Mouse (Mus musculus) small intestine, adult 2 months (tissue): Measurements from ENCODE around the gene Odf2. TPM values are rescaled to one million over a fixed set of nuclear protein-coding genes. Genes with fewer than 3 reads are reported as not detected.
"Not testable (repeated sequence)": the region's sequence is repeated elsewhere in the genome, so short reads cannot be mapped to it uniquely, and the experiment has no call there.

ENCODE experiments used
- H3K27ac ChIP-seq: fragments of 200-500 bp; 2 replicates; pipeline ENCODE4 v1.5.1; 2012; ENCODE audit warnings: low read depth, low read length, control low read depth, inconsistent platforms; ENCODE audit not compliant: insufficient read depth
- H3K27me3 ChIP-seq: fragments of 200-500 bp; 2 replicates; pipeline ENCODE4 v1.6.1; 2012; ENCODE audit warnings: mild to moderate bottlenecking, moderate library complexity, low read length, inconsistent platforms; ENCODE audit not compliant: control insufficient read depth, insufficient read depth
- H3K36me3 ChIP-seq: fragments of 200-500 bp; 2 replicates; pipeline ENCODE4 v1.6.1; 2012; ENCODE audit warnings: mild to moderate bottlenecking, low read length, control low read depth, inconsistent platforms; ENCODE audit not compliant: control insufficient read depth, insufficient read depth
- H3K4me1 ChIP-seq: fragments of 200-500 bp; 2 replicates; pipeline ENCODE4 v1.6.1; 2012; ENCODE audit warnings: low read length, inconsistent platforms, mixed read lengths; ENCODE audit not compliant: control insufficient read depth, insufficient read depth, insufficient read length
- H3K4me3 ChIP-seq: fragments of 200-500 bp; 2 replicates; pipeline ENCODE4 v1.5.1; 2012; ENCODE audit warnings: low read depth, mild to moderate bottlenecking, control low read depth, inconsistent platforms, low read length, moderate library complexity
- CTCF ChIP-seq: fragments of 200-500 bp; IDR thresholded peaks from 2 replicates; pipeline ENCODE4 v1.5.1; 2012; ENCODE audit warnings: low read depth, mild to moderate bottlenecking, control low read depth, inconsistent platforms, low read length, moderate library complexity, mixed read lengths; ENCODE audit not compliant: insufficient replicate concordance, insufficient read length; ENCODE audit errors: extremely low read depth
- POLR2A ChIP-seq: fragments of 200-500 bp; IDR thresholded peaks from 2 replicates; pipeline ENCODE4 v1.6.1; 2012; ENCODE audit warnings: low read depth, mild to moderate bottlenecking, control low read depth, inconsistent platforms, low read length, moderate library complexity
- WGBS: fragments of 180-500 bp; shearing (Covaris S2); methylation state at CpG from one replicate; pipeline ENCODE4 v1.1.7; 2018; 5-methylcytosine and 5-hydroxymethylcytosine counted together
- polyA plus RNA-seq: library from polyadenylated mRNA; depleted of rRNA; stranded (reverse); fragments of >200 nt; gene quantifications from 2 replicates; pipeline ENCODE4 v1.2.3, GENCODE M21; 2012

The Odf2 gene
- polyA plus RNA-seq, 1 experiment: 14.0 TPM

- Histone ChIP-seq H3K4me3 (peak overlapping the region; percentile 97), H3K4me1 (peaks cover 14% of the 10 kb centered on the region), H3K36me3 (peaks cover 17% of the 10 kb centered on the region), H3K27me3 (no peaks in the 10 kb centered on the region), H3K27ac (peak overlapping the region; percentile 19; the same call in 1 of the 2 replicates)
- TF ChIP-seq CTCF (peak; percentile 15; the same call in 1 of the 2 replicates), POLR2A (no peak)
- 2% methylated on average over 60 of the region's 61 CpGs for WGBS
Observed at GRCm38 (mm10) chr2:29889991-29890833, 1.2 kb downstream of the Odf2 start.

- 96% methylated on average over 6 of the region's 6 CpGs for WGBS
- Histone ChIP-seq H3K36me3 (peaks cover 28% of the 10 kb centered on the region), H3K27ac (no peak overlapping the region), H3K4me1 (peaks cover 14% of the 10 kb centered on the region), H3K4me3 (no peak overlapping the region), H3K27me3 (no peaks in the 10 kb centered on the region)
- TF ChIP-seq POLR2A (no peak), CTCF (no peak)
Observed at GRCm38 (mm10) chr2:29891773-29892172, 2.8 kb downstream of the Odf2 start.

- H3K4me3 ChIP-seq: no peak overlapping the region
- H3K27ac ChIP-seq: no peak overlapping the region
- TF ChIP-seq POLR2A (no peak), CTCF (no peak)
- H3K4me1 ChIP-seq: no peaks in the 10 kb centered on the region; the same call in 1 of the 2 replicates
- 94% methylated on average over 1 of the region's 1 CpGs for WGBS
- H3K36me3 ChIP-seq: peaks cover 52% of the 10 kb centered on the region
- H3K27me3 ChIP-seq: no peaks in the 10 kb centered on the region
Observed at GRCm38 (mm10) chr2:29896071-29896470, 7.0 kb downstream of the Odf2 start.

GRCm38 (mm10) chr2:29897366-29897765 lies 8.3 kb downstream of the Odf2 start:
- no peak overlapping the region for H3K27ac ChIP-seq
- H3K4me1 ChIP-seq: no peaks in the 10 kb centered on the region
- H3K36me3 ChIP-seq: peaks cover 65% of the 10 kb centered on the region
- 66% methylated on average over 2 of the region's 2 CpGs for WGBS
- no peak overlapping the region for H3K4me3 ChIP-seq
- no peaks in the 10 kb centered on the region for H3K27me3 ChIP-seq
- no peak for TF ChIP-seq CTCF
- no peak for TF ChIP-seq POLR2A

GRCm38 (mm10) chr2:29898081-29898480 lies 9.1 kb downstream of the Odf2 start:
- Histone ChIP-seq H3K27ac (no peak overlapping the region), H3K4me1 (no peaks in the 10 kb centered on the region), H3K4me3 (no peak overlapping the region), H3K36me3 (peaks cover 66% of the 10 kb centered on the region), H3K27me3 (no peaks in the 10 kb centered on the region)
- WGBS: 95% methylated on average over 1 of the region's 1 CpGs
- no peak for TF ChIP-seq CTCF
- no peak for TF ChIP-seq POLR2A

GRCm38 (mm10) chr2:29902194-29902593 lies 13.2 kb downstream of the Odf2 start:
- no peak overlapping the region for H3K27ac ChIP-seq
- TF ChIP-seq CTCF (no peak), POLR2A (no peak)
- H3K27me3 ChIP-seq: no peaks in the 10 kb centered on the region
- peaks cover 70% of the 10 kb centered on the region for H3K36me3 ChIP-seq
- no peaks in the 10 kb centered on the region for H3K4me1 ChIP-seq
- 92% methylated on average over 10 of the region's 10 CpGs for WGBS
- no peak overlapping the region for H3K4me3 ChIP-seq

GRCm38 (mm10) chr2:29908171-29908570 lies 19.1 kb downstream of the Odf2 start:
- WGBS: 88% methylated on average over 2 of the region's 2 CpGs
- not testable (repeated sequence) for H3K4me3 ChIP-seq, H3K27ac ChIP-seq, H3K4me1 ChIP-seq, H3K27me3 ChIP-seq
- peaks cover 44% of the 10 kb centered on the region for H3K36me3 ChIP-seq

- Histone ChIP-seq H3K27me3 (no peaks in the 10 kb centered on the region), H3K4me3 (no peak overlapping the region), H3K27ac (no peak overlapping the region), H3K36me3 (peaks cover 45% of the 10 kb centered on the region), H3K4me1 (no peaks in the 10 kb centered on the region)
- no peak; the same call in 1 of the 2 replicates for TF ChIP-seq CTCF
- TF ChIP-seq POLR2A: no peak
- WGBS: 93% methylated on average over 2 of the region's 2 CpGs
Observed at GRCm38 (mm10) chr2:29910042-29910441, 21.0 kb downstream of the Odf2 start.
